Mouse (Mus musculus) ES-Bruce4 (cell line): ENCODE data around the gene Il34. TPM values are rescaled to one million over a fixed set of nuclear protein-coding genes. Genes with fewer than 3 reads are reported as not detected.

Experiments
- H3K27ac ChIP-seq: 2 replicates; pipeline ENCODE4 v1.5.1; 2012; ENCODE audit warnings: low read length, inconsistent platforms; ENCODE audit not compliant: insufficient read depth
- H3K27me3 ChIP-seq: 2 replicates; pipeline ENCODE4 v1.6.1; 2012; ENCODE audit warnings: mild to moderate bottlenecking, low read length, inconsistent platforms; ENCODE audit not compliant: control insufficient read depth, poor library complexity, insufficient read depth, severe bottlenecking
- H3K36me3 ChIP-seq: 2 replicates; pipeline ENCODE4 v1.6.1; 2012; ENCODE audit warnings: inconsistent platforms, mild to moderate bottlenecking, low read length, moderate library complexity; ENCODE audit not compliant: control insufficient read depth, poor library complexity, insufficient read depth, severe bottlenecking
- H3K4me1 ChIP-seq: one replicate; pipeline ENCODE4 v1.8.1; 2011; ENCODE audit warnings: low read length; ENCODE audit not compliant: control insufficient read depth, insufficient read depth
- H3K4me3 ChIP-seq: 2 replicates; pipeline ENCODE4 v1.5.1; 2011; ENCODE audit warnings: low read depth, mild to moderate bottlenecking, low read length
- H3K9ac ChIP-seq: 2 replicates; pipeline ENCODE4 v1.6.1; 2012; ENCODE audit warnings: low read depth, mild to moderate bottlenecking, inconsistent platforms; ENCODE audit not compliant: poor library complexity, severe bottlenecking
- H3K9me3 ChIP-seq: replicated peaks from 2 replicates; pipeline ENCODE4 v1.6.1; 2012; ENCODE audit warnings: mild to moderate bottlenecking, low read length, inconsistent platforms; ENCODE audit not compliant: control insufficient read depth, poor library complexity, insufficient read depth, severe bottlenecking
- CTCF ChIP-seq: IDR thresholded peaks from one replicate; pipeline ENCODE4 v1.8.1; 2011; ENCODE audit warnings: low read depth, low read length
- EP300 ChIP-seq: IDR thresholded peaks from 2 replicates; pipeline ENCODE4 v1.6.1; 2011; ENCODE audit warnings: low read depth, low read length; ENCODE audit not compliant: insufficient read depth
- POLR2A ChIP-seq: IDR thresholded peaks from one replicate; pipeline ENCODE4 v1.8.1; 2011; ENCODE audit warnings: low read length; ENCODE audit not compliant: insufficient read depth
- polyA plus RNA-seq: library from polyadenylated mRNA; stranded (reverse); fragments of >200 nt; gene quantifications from 2 replicates; pipeline ENCODE4 v1.2.4, GENCODE M21; 2011; ENCODE audit warnings: low read depth; ENCODE audit not compliant: missing spikeins, insufficient read depth, insufficient read length

Gene Il34
- polyA plus RNA-seq, 1 experiment: 0.34 TPM

DNA sequence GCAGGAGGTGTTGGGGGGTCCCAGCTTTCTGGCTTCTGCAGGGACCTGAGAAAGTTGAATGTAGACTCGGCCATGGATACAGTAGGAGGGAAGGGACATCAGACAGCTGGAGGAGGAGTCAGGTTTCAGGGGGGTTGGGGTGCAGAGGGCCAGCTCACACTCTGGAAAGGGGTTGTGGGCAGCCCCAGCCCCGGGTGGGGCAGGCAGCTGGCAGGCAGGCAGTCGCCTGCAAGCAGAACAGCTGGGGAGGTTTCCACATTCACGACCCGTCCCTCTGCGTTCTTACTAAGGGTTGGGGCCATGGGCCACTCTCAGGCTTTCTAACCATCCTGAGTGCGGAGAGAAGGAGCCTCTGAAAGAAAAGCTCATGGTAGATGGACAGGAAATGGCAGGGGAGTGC is 88.6 kb downstream of the Il34 start:
- Histone ChIP-seq H3K27me3 (no peaks in the 10 kb centered on the region), H3K9me3 (no peaks in the 10 kb centered on the region), H3K4me3 (no peak overlapping the region), H3K27ac (no peak overlapping the region), H3K9ac (no peak overlapping the region), H3K4me1 (no peaks in the 10 kb centered on the region), H3K36me3 (peaks cover 19% of the 10 kb centered on the region)
- TF ChIP-seq CTCF (no peak), POLR2A (no peak), EP300 (no peak)

DNA sequence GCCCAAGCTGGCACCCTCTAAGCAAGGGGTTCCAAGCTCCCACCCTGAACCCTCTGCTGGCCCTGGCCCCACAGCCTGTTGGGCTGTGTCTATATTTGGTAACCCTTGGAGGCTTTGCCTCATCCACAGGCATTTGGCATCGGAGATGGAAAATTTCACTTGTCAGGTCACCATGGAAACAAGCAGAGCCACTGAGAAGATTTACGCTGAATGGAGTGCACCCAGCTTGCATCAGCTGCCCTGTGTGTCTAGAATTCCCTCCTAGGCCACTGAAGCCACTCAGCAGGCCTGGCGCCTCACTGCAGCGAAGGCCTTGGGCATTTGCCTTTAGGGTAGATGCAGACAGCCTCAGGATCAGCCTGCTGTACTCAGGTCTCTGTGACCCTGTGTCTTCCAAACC is 89.6 kb downstream of the Il34 start:
- no peaks in the 10 kb centered on the region for H3K4me1 ChIP-seq
- no peaks in the 10 kb centered on the region for H3K9me3 ChIP-seq
- no peak overlapping the region for H3K27ac ChIP-seq

DNA sequence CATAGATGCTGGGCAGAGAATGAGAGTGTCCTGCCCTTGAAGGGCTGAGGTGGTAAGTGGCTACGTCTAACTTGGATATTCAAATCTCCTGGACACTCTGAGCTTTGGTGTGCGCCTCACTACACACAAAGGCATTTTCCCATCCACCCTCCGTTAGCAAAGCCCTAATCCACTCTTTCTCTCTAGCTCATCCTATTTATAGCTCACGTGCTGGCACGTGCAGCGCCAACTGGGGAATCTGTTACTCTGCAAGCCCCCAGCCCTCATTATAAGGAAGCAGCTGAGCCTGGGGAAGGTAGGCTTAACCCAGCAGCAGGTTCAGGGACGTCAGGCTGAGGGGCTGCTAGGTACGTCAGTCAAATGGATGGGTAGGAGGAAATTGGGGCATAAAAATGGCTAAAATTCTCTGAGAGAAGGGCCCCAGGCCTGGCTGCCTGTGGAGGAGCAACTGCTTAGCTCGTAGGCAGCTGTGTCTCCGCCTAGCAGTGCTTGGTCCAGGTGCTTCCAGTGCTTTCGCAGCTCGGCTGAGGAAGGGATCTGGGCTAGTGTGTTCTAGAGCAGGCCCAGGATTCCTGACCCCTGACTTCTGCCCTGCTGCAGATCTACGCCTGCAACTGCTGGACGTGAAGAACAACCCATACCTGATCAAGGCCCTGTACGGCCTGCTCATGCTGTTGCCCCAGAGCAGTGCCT is 90.8 kb downstream of the Il34 start:
- no peaks in the 10 kb centered on the region for H3K9me3 ChIP-seq
- H3K36me3 ChIP-seq: peaks cover 32% of the 10 kb centered on the region
- TF ChIP-seq EP300 (no peak), CTCF (no peak), POLR2A (no peak)
- H3K4me3 ChIP-seq: no peak overlapping the region
- H3K27ac ChIP-seq: no peak overlapping the region
- no peaks in the 10 kb centered on the region for H3K27me3 ChIP-seq
- no peaks in the 10 kb centered on the region for H3K4me1 ChIP-seq
- no peak overlapping the region for H3K9ac ChIP-seq

More for the DNA sequence above, 89.6 kb downstream of the Il34 start:
- no peak for TF ChIP-seq EP300
- no peak for TF ChIP-seq CTCF
- TF ChIP-seq POLR2A: no peak
- Histone ChIP-seq H3K9ac (no peak overlapping the region), H3K36me3 (peaks cover 26% of the 10 kb centered on the region), H3K27me3 (no peaks in the 10 kb centered on the region), H3K4me3 (no peak overlapping the region)

DNA sequence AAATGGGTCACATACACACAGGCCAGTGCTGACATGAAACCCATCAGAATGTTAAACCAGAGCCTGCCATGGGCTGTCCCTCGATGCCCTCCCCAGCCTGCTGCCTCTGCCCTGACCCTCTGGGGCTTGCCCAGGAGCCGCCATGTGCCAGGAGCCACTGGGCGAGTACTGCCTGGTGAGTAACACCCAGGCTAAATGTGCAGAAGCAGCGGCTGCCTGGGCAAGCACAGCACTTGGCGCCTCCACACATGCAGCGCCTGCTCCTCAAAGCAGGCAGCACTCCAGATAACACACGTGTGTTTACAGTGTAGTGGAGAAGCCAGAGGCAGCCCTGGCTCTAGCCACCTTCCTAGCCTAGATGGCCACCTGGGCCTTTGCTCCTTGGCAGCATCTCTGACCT is 92.7 kb downstream of the Il34 start:
- H3K9ac ChIP-seq: no peak overlapping the region
- H3K36me3 ChIP-seq: peaks cover 33% of the 10 kb centered on the region
- no peaks in the 10 kb centered on the region for H3K4me1 ChIP-seq
- no peak overlapping the region for H3K27ac ChIP-seq
- no peaks in the 10 kb centered on the region for H3K9me3 ChIP-seq
- no peak for TF ChIP-seq POLR2A
- TF ChIP-seq CTCF: no peak
- TF ChIP-seq EP300: no peak
- no peak overlapping the region for H3K4me3 ChIP-seq
- no peaks in the 10 kb centered on the region for H3K27me3 ChIP-seq

DNA sequence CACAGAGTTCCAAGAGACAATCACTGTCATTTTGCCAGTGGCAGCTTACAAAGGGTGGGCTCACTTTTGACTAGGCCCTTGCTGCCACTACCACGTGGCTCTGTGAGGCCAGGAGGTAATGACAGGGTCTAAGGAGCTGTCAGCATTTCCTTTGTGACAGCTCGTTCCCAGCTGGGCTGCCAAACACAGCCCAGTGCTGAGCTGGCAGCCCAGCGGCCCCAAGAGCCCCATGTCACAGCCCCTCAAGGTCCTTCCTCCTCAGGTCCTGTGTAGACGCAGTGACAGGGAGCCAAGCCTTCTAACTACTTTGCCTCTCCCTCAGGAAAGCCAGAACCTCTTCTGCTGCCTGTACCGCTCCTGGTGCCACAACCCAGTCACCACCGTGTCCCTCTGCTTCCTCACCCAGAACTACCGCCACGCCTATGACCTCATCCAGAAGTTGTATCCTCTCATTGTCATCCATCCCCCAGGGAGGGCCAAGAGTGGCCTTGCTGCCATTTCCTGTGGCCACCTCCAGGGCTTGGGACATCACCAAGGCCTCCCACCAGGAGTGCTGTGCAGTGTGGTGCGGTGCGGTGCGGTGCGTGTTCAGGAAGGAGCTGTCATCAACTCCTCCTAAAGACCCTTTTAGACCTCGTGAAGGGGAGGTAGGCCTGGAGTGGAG is 94.3 kb downstream of the Il34 start:
- H3K36me3 ChIP-seq: peaks cover 33% of the 10 kb centered on the region
- TF ChIP-seq POLR2A (no peak), EP300 (no peak), CTCF (no peak)
- H3K27ac ChIP-seq: no peak overlapping the region
- H3K4me3 ChIP-seq: no peak overlapping the region
- H3K9me3 ChIP-seq: no peaks in the 10 kb centered on the region
- no peak overlapping the region for H3K9ac ChIP-seq
- H3K4me1 ChIP-seq: no peaks in the 10 kb centered on the region
- H3K27me3 ChIP-seq: no peaks in the 10 kb centered on the region

DNA sequence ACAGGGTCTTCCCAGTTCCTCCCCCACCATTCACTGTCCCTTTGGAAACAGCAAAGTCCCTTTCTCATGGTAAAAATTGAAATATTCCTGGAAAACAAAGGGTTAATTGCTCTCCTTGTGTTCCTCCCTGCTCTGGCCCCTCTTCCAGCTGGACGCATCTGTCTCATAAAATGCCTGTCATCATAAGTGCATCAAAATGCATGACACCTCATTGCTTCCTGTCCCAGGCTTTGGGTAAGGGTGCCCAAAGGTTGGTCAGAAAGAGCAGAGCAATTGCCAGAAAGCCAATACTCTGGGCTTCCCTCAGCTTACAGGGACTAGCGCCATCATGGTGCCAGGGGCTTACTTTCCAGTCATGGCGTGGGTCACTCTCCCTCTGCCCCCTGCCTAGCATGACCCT is 95.1 kb downstream of the Il34 start:
- H3K4me1 ChIP-seq: no peaks in the 10 kb centered on the region
- H3K9me3 ChIP-seq: no peaks in the 10 kb centered on the region
- TF ChIP-seq POLR2A: no peak
- TF ChIP-seq EP300: no peak
- H3K36me3 ChIP-seq: peaks cover 29% of the 10 kb centered on the region
- H3K4me3 ChIP-seq: no peak overlapping the region
- H3K27me3 ChIP-seq: no peaks in the 10 kb centered on the region
- no peak overlapping the region for H3K9ac ChIP-seq
- no peak overlapping the region for H3K27ac ChIP-seq
